Mouse (Mus musculus): Measurements from ENCODE around the gene Aknad1. TPM values are rescaled to one million over a fixed set of nuclear protein-coding genes. Genes with fewer than 3 reads are reported as not detected.

The Aknad1 gene
- polyA plus RNA-seq, 1 experiment from 2014 or later: 0.16 TPM

GRCm38 (mm10) chr3:108702789-108703188 lies 36.7 kb upstream of the Aknad1 start:
- ATAC-seq: no peak
- Histone ChIP-seq H3K4me2 (replicated peaks; ENCODE audit: low read depth) (no peak overlapping the region), H3K4me1 (replicated peaks; ENCODE audit: control insufficient read depth, insufficient read depth, low read length) (no peaks in the 10 kb centered on the region), H3K9me3 (ENCODE audit: control insufficient read depth) (no peaks in the 10 kb centered on the region), H3K27me3 (replicated peaks; ENCODE audit: control insufficient read depth, insufficient read depth, low read length) (no peaks in the 10 kb centered on the region), H3K36me3 (ENCODE audit: control insufficient read depth, insufficient read depth) (peaks cover 45% of the 10 kb centered on the region), H3K9ac (ENCODE audit: low read depth, low read length) (no peak overlapping the region), H3K27ac (ENCODE audit: low read depth, low read length) (no peak overlapping the region), H3K4me3 (ENCODE audit: low read depth, low read length) (no peak overlapping the region)
- TF ChIP-seq CTCF (IDR thresholded peaks at IDR 0.05; ENCODE audit: low read depth): no peak
- 93% methylated on average over 8 of the region's 8 CpGs for WGBS

DNA sequence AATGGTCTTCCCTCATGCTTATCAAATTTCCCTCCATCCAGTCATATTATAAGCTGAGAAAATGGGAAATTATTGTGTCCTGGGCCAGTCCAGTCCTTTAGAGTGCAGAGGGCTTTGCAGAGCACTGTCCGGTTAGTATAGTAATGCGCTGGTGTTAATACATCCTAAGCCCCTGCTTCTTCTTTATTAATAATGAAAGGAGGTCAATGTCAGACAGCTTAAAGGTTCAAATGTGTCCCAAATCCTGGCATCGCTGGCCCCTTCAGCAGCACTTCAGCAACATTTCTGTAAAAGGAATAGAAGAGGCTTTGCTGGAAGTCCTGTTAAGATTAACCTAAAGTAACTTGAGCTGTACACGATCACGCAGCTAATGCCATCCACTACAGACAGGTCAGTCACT lies 28.2 kb upstream of the Aknad1 start:
- no peaks in the 10 kb centered on the region for H3K9me3 ChIP-seq (ENCODE audit: control insufficient read depth)
- no peak overlapping the region for H3K27ac ChIP-seq (ENCODE audit: low read depth, low read length)
- H3K4me3 ChIP-seq (ENCODE audit: low read depth, low read length): no peak overlapping the region
- H3K9ac ChIP-seq (ENCODE audit: low read depth, low read length): no peak overlapping the region
- H3K27me3 ChIP-seq (replicated peaks; ENCODE audit: control insufficient read depth, insufficient read depth, low read length): no peaks in the 10 kb centered on the region
- no peak for TF ChIP-seq CTCF (IDR thresholded peaks at IDR 0.05; ENCODE audit: low read depth)
- H3K4me1 ChIP-seq (replicated peaks; ENCODE audit: control insufficient read depth, insufficient read depth, low read length): peaks cover 5% of the 10 kb centered on the region
- no peak overlapping the region for H3K4me2 ChIP-seq (replicated peaks; ENCODE audit: low read depth)
- 93% methylated on average over 5 of the region's 5 CpGs for WGBS
- ATAC-seq: no peak
- no peaks in the 10 kb centered on the region; the same call in none of the 2 replicates for H3K36me3 ChIP-seq (ENCODE audit: control insufficient read depth, insufficient read depth)

- WGBS: 21% methylated on average over 3 of the region's 3 CpGs
Measured at GRCm38 (mm10) chr3:108713065-108713675, 26.3 kb upstream of the Aknad1 start.

GRCm38 (mm10) chr3:108714837-108715236 lies 24.6 kb upstream of the Aknad1 start:
- H3K9me3 ChIP-seq (ENCODE audit: control insufficient read depth): no peaks in the 10 kb centered on the region
- no peaks in the 10 kb centered on the region for H3K27me3 ChIP-seq (replicated peaks; ENCODE audit: control insufficient read depth, insufficient read depth, low read length)
- H3K4me2 ChIP-seq (replicated peaks; ENCODE audit: low read depth): peak overlapping the region; percentile 21; the same call in 1 of the 2 replicates
- no peak for TF ChIP-seq CTCF (IDR thresholded peaks at IDR 0.05; ENCODE audit: low read depth)
- peak overlapping the region; percentile 5; the same call in 1 of the 2 replicates for H3K27ac ChIP-seq (ENCODE audit: low read depth, low read length)
- H3K36me3 ChIP-seq (ENCODE audit: control insufficient read depth, insufficient read depth): no peaks in the 10 kb centered on the region; the same call in 1 of the 2 replicates
- peak; percentile 93 for ATAC-seq
- no peak overlapping the region for H3K4me3 ChIP-seq (ENCODE audit: low read depth, low read length)
- H3K9ac ChIP-seq (ENCODE audit: low read depth, low read length): no peak overlapping the region
- 38% methylated on average over 4 of the region's 4 CpGs for WGBS
- H3K4me1 ChIP-seq (replicated peaks; ENCODE audit: control insufficient read depth, insufficient read depth, low read length): peaks cover 7% of the 10 kb centered on the region

More at GRCm38 (mm10) chr3:108713065-108713675, 26.3 kb upstream of the Aknad1 start:
- Histone ChIP-seq H3K9me3 (ENCODE audit: control insufficient read depth) (no peaks in the 10 kb centered on the region), H3K27ac (ENCODE audit: low read depth, low read length) (peak overlapping the region; percentile 9; the same call in 1 of the 2 replicates), H3K4me3 (ENCODE audit: low read depth, low read length) (no peak overlapping the region), H3K4me1 (replicated peaks; ENCODE audit: control insufficient read depth, insufficient read depth, low read length) (peaks cover 5% of the 10 kb centered on the region), H3K36me3 (ENCODE audit: control insufficient read depth, insufficient read depth) (no peaks in the 10 kb centered on the region; the same call in none of the 2 replicates), H3K9ac (ENCODE audit: low read depth, low read length) (no peak overlapping the region), H3K27me3 (replicated peaks; ENCODE audit: control insufficient read depth, insufficient read depth, low read length) (no peaks in the 10 kb centered on the region), H3K4me2 (replicated peaks; ENCODE audit: low read depth) (peak overlapping the region; percentile 24; the same call in 1 of the 2 replicates)
- no peak for TF ChIP-seq CTCF (IDR thresholded peaks at IDR 0.05; ENCODE audit: low read depth)
- peak; percentile 27; the same call in 1 of the 2 replicates for ATAC-seq

GRCm38 (mm10) chr3:108717896-108718502 lies 21.5 kb upstream of the Aknad1 start:
- Histone ChIP-seq H3K36me3 (ENCODE audit: control insufficient read depth, insufficient read depth) (no peaks in the 10 kb centered on the region), H3K27me3 (replicated peaks; ENCODE audit: control insufficient read depth, insufficient read depth, low read length) (no peaks in the 10 kb centered on the region), H3K4me1 (replicated peaks; ENCODE audit: control insufficient read depth, insufficient read depth, low read length) (peaks cover 14% of the 10 kb centered on the region), H3K9me3 (ENCODE audit: control insufficient read depth) (no peaks in the 10 kb centered on the region), H3K9ac (ENCODE audit: low read depth, low read length) (no peak overlapping the region), H3K4me3 (ENCODE audit: low read depth, low read length) (no peak overlapping the region), H3K4me2 (replicated peaks; ENCODE audit: low read depth) (peak overlapping the region; percentile 6; the same call in 1 of the 2 replicates), H3K27ac (ENCODE audit: low read depth, low read length) (no peak overlapping the region)
- no peak for TF ChIP-seq CTCF (IDR thresholded peaks at IDR 0.05; ENCODE audit: low read depth)
- no peak for ATAC-seq
- 56% methylated on average over 3 of the region's 3 CpGs for WGBS

DNA sequence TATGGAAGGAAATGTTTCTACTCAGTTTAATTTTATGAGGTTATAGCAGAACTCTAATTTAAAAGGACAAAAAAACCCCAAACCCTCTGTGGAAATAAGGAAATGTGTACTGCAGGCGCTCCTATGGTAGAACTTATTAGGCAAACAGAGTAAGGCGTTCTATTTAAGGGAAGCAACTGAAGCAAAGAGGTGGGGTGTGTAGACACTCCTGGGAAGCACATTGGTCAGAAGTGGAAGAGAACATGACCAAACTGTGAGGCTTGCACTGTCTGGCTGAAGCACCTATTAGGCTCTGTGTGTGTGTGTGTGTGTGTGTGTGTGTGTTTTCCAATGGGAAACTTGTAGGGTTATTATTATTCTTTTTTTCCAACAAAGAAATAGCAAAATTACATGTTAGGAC lies 20.1 kb upstream of the Aknad1 start:
- Histone ChIP-seq H3K27ac (ENCODE audit: low read depth, low read length) (no peak overlapping the region), H3K4me2 (replicated peaks; ENCODE audit: low read depth) (no peak overlapping the region), H3K36me3 (ENCODE audit: control insufficient read depth, insufficient read depth) (no peaks in the 10 kb centered on the region), H3K4me3 (ENCODE audit: low read depth, low read length) (no peak overlapping the region), H3K9ac (ENCODE audit: low read depth, low read length) (no peak overlapping the region), H3K9me3 (ENCODE audit: control insufficient read depth) (no peaks in the 10 kb centered on the region), H3K27me3 (replicated peaks; ENCODE audit: control insufficient read depth, insufficient read depth, low read length) (no peaks in the 10 kb centered on the region), H3K4me1 (replicated peaks; ENCODE audit: control insufficient read depth, insufficient read depth, low read length) (peaks cover 11% of the 10 kb centered on the region)
- no peak for ATAC-seq
- 49% methylated on average over 2 of the region's 2 CpGs for WGBS
- TF ChIP-seq CTCF (IDR thresholded peaks at IDR 0.05; ENCODE audit: low read depth): no peak
